Comparison of ENCODE assay signal across 15 mouse cellular contexts in the genomic region with DNA sequence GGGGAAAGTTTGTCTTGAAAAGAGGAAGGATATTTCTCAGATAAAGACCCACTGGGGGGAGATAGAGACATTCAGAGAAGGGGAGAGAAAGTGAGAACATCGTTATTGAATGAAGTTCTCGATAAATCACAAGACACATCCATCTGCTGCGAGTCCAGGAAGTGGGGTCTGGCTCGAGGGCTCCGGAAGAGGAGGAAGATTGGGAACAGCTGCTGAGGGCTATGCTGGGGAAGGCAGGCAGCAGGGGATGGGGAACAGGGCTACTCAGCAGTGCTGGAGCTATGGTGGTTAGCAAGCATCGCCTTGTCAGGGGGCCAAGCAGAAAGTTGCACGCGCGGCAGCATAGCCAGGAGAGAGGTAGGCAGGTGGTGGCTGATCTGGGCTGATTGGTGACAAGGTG.
DNase-seq lines count a peak whose midpoint lies in the region; ATAC-seq and TF ChIP-seq lines count a peak whose summit lies in the region.
"Had no signal": no experiment of that assay in that cellular context is flagged by ENCODE, and none has a peak within 500 bp of the region (broad histone marks: within the 10 kb centered on the region; RNA-seq: fewer than 3 reads in every experiment).

No protein-coding gene starts in this region.

- no peak overlapping the region for H3K9ac ChIP-seq in hindbrain, embryonic 11.5 days (ENCODE audit: low read depth, low read length)
- no peak overlapping the region for H3K9ac ChIP-seq in hindbrain, embryonic 12.5 days
- no peak overlapping the region for H3K9ac ChIP-seq in stomach, embryonic 14.5 days (replicated peaks; ENCODE audit: low read depth, low read length)
- H3K9ac ChIP-seq in stomach, postnatal 0 days (ENCODE audit: low read length): no peak overlapping the region
- H3K9ac ChIP-seq: hindbrain, embryonic 15.5 days; limb, embryonic 15.5 days had no signal

- H3K27me3 ChIP-seq in hindbrain, embryonic 11.5 days (ENCODE audit: control insufficient read depth, insufficient read depth, low read length): no peaks in the 10 kb centered on the region
- no peaks in the 10 kb centered on the region for H3K27me3 ChIP-seq in hindbrain, embryonic 12.5 days
- H3K27me3 ChIP-seq in stomach, embryonic 14.5 days (ENCODE audit: control insufficient read depth, insufficient read depth, low read length): no peaks in the 10 kb centered on the region
- no peaks in the 10 kb centered on the region for H3K27me3 ChIP-seq in stomach, postnatal 0 days (ENCODE audit: control insufficient read depth, insufficient read depth, low read length)
- H3K27me3 ChIP-seq: hindbrain, embryonic 15.5 days had no signal

- H3K27ac ChIP-seq in hindbrain, embryonic 11.5 days (ENCODE audit: low read depth, low read length): no peak overlapping the region
- H3K27ac ChIP-seq in hindbrain, embryonic 12.5 days: no peak overlapping the region
- no peak overlapping the region; the same call in 1 of the 2 replicates for H3K27ac ChIP-seq in stomach, embryonic 14.5 days (ENCODE audit: low read length)
- H3K27ac ChIP-seq in stomach, postnatal 0 days (replicated peaks): no peak overlapping the region
- H3K27ac ChIP-seq: forebrain, embryonic 10.5 days; heart, adult 2 months; hindbrain, embryonic 15.5 days; limb, embryonic 15.5 days had no signal

- no peak overlapping the region for H3K4me2 ChIP-seq in hindbrain, embryonic 11.5 days (replicated peaks; ENCODE audit: low read depth, low read length)
- H3K4me2 ChIP-seq in hindbrain, embryonic 12.5 days (replicated peaks): no peak overlapping the region
- 0 out of 2 replicates have a peak overlapping the region, but pooled peaks have one; percentile 3 for H3K4me2 ChIP-seq in stomach, embryonic 14.5 days (replicated peaks; ENCODE audit: low read depth, low read length)
- no peak overlapping the region for H3K4me2 ChIP-seq in stomach, postnatal 0 days (replicated peaks; ENCODE audit: low read depth)
- H3K4me2 ChIP-seq: hindbrain, embryonic 15.5 days; limb, embryonic 15.5 days had no signal

- no peak overlapping the region for H3K4me3 ChIP-seq in hindbrain, embryonic 11.5 days (ENCODE audit: low read depth, low read length)
- H3K4me3 ChIP-seq in hindbrain, embryonic 12.5 days: no peak overlapping the region
- no peak overlapping the region for H3K4me3 ChIP-seq in stomach, embryonic 14.5 days (ENCODE audit: low read depth, low read length)
- H3K4me3 ChIP-seq in stomach, postnatal 0 days (ENCODE audit: low read depth, low read length): no peak overlapping the region
- H3K4me3 ChIP-seq: forebrain, embryonic 10.5 days; heart, adult 2 months; hindbrain, embryonic 15.5 days; limb, embryonic 15.5 days had no signal

- intact Hi-C loops in gastrocnemius, postnatal 36 days (cut with DNase I): no loop called here

- no peak for TF ChIP-seq EP300 in stomach, postnatal 0 days (optimal IDR thresholded peaks at IDR 0.05)

- H3K36me3 ChIP-seq in hindbrain, embryonic 11.5 days (ENCODE audit: control insufficient read depth, insufficient read depth, low read length): no peaks in the 10 kb centered on the region
- no peaks in the 10 kb centered on the region for H3K36me3 ChIP-seq in hindbrain, embryonic 12.5 days
- no peaks in the 10 kb centered on the region for H3K36me3 ChIP-seq in stomach, embryonic 14.5 days (ENCODE audit: control insufficient read depth, insufficient read depth, low read length)
- no peaks in the 10 kb centered on the region for H3K36me3 ChIP-seq in stomach, postnatal 0 days (ENCODE audit: control insufficient read depth, insufficient read depth, low read length)
- H3K36me3 ChIP-seq: forebrain, embryonic 10.5 days; hindbrain, embryonic 15.5 days; limb, embryonic 15.5 days had no signal

- H3K4me1 ChIP-seq in hindbrain, embryonic 11.5 days (replicated peaks; ENCODE audit: control insufficient read depth, insufficient read depth, low read length): no peaks in the 10 kb centered on the region
- H3K4me1 ChIP-seq in hindbrain, embryonic 12.5 days: no peaks in the 10 kb centered on the region
- H3K4me1 ChIP-seq in stomach, embryonic 14.5 days (ENCODE audit: control insufficient read depth, insufficient read depth, low read length): 0 out of 2 replicates have a peak, but pooled peaks cover 7% of the 10 kb centered on the region
- H3K4me1 ChIP-seq in stomach, postnatal 0 days (replicated peaks; ENCODE audit: control insufficient read depth, insufficient read depth): no peaks in the 10 kb centered on the region
- H3K4me1 ChIP-seq: forebrain, embryonic 10.5 days; hindbrain, embryonic 15.5 days had no signal

- no peak for TF ChIP-seq CTCF in stomach, postnatal 0 days (IDR thresholded peaks at IDR 0.05; ENCODE audit: low read depth)

- DNase-seq in hindbrain, embryonic 11.5 days (ENCODE audit: low spot score): peak; percentile 6
- no peak for DNase-seq in stomach, postnatal 0 days (ENCODE audit: low spot score)
- peak; percentile 33 to 55 for DNase-seq in kidney, postnatal 25 days
- no peak for DNase-seq in testis, postnatal 14 days (ENCODE audit: low spot score)
- DNase-seq in gastrocnemius, postnatal 36 days: no peak
- DNase-seq: cerebellum, adult 11 months; heart, adult 2 months; right cerebral cortex, postnatal 4 days; thymus, postnatal 4 days had no signal

- 74% methylated on average over 9 of the region's 9 CpGs for WGBS in hindbrain, embryonic 11.5 days
- 81% methylated on average over 9 of the region's 9 CpGs for WGBS in hindbrain, embryonic 12.5 days
- 31% methylated on average over 9 of the region's 9 CpGs for WGBS in stomach, embryonic 14.5 days
- WGBS in stomach, postnatal 0 days: 45% methylated on average over 9 of the region's 9 CpGs

- ATAC-seq in hindbrain, embryonic 11.5 days (ENCODE audit: low FRiP score): no peak
- ATAC-seq in hindbrain, embryonic 12.5 days (ENCODE audit: low FRiP score): no peak
- ATAC-seq in stomach, embryonic 14.5 days (ENCODE audit: insufficient number of reproducible peaks, insufficient read depth, low FRiP score, low read depth): peak; percentile 58; the same call in 1 of the 2 replicates
- no peak for ATAC-seq in stomach, postnatal 0 days (ENCODE audit: low FRiP score, low TSS enrichment)
- ATAC-seq in megakaryocyte progenitor cell, adult 5-6 weeks (replicated peaks; ENCODE audit: poor library complexity): no peak

- no peaks in the 10 kb centered on the region for H3K9me3 ChIP-seq in hindbrain, embryonic 11.5 days (ENCODE audit: control insufficient read depth, low read length)
- no peaks in the 10 kb centered on the region for H3K9me3 ChIP-seq in hindbrain, embryonic 12.5 days (replicated peaks)
- no peaks in the 10 kb centered on the region for H3K9me3 ChIP-seq in stomach, embryonic 14.5 days (ENCODE audit: control insufficient read depth, low read depth, low read length)
- no peaks in the 10 kb centered on the region for H3K9me3 ChIP-seq in stomach, postnatal 0 days (ENCODE audit: control insufficient read depth, low read length)
- H3K9me3 ChIP-seq: forebrain, embryonic 10.5 days; hindbrain, embryonic 15.5 days; limb, embryonic 15.5 days had no signal

Comparison
In these comparisons a context has a peak if more than half of its experiments do, and no peak if none do; other contexts are left out.
1. DNase-seq: peak in hindbrain, embryonic 11.5 days (single experiment) and kidney, postnatal 25 days (2 of 2); none in stomach, postnatal 0 days (single experiment), testis, postnatal 14 days (single experiment) and gastrocnemius, postnatal 36 days (0 of 2).